Mouse (Mus musculus) liver, postnatal 0 days (tissue): ENCODE results near the gene Gm20388.

Source experiments
- CTCF ChIP-seq: sonication (generic); IDR thresholded peaks from 2 replicates; pipeline ENCODE4 v1.5.1; 2016; ENCODE audit warnings: antibody characterized with exemption, low read depth
- EP300 ChIP-seq: IDR thresholded peaks from 2 replicates; pipeline ENCODE4 v1.6.1; 2016; ENCODE audit warnings: antibody characterized with exemption, low read depth, mild to moderate bottlenecking

- TF ChIP-seq CTCF (no peak), EP300 (no peak)
Measured at GRCm38 (mm10) chr8:120388246-120388645, 477.6 kb downstream of the Gm20388 start.
